Mouse (Mus musculus) lung, adult 18-20 months (tissue): Measurements from ENCODE around the gene 1700129C05Rik.
A peak's percentile ranks its signal among the peaks of the same experiment; 100 is the strongest.

Source experiments
- DNase-seq, 2 experiments: peaks; one replicate each; pipeline ENCODE4 v3.0.0; 2022; ENCODE audit warnings: mixed read lengths in 2 of 2

The 1700129C05Rik gene

DNA sequence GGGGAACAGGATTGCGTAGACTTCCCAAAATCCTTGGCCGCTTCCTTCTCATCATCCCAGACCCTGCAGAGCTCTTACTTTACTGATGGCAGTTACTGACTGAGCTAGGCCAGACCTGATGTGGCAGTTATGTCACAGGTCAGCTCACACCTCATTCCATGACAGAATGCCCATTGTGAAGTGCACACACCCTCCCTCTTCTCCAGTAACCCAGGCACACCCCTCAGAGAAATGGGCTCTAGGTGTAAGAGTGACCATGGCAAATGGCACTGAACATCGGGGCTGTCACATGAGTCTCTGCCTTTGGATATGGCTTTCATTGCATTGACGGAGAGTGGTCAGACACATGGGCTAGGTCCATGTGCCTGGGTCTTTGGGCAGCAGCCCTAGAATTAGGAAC lies at the start of gene 1700129C05Rik:
1700129C05Rik (minus strand) TSS at position 101 of the 400 bp plus-strand sequence.
- DNase-seq, result no peak

DNA sequence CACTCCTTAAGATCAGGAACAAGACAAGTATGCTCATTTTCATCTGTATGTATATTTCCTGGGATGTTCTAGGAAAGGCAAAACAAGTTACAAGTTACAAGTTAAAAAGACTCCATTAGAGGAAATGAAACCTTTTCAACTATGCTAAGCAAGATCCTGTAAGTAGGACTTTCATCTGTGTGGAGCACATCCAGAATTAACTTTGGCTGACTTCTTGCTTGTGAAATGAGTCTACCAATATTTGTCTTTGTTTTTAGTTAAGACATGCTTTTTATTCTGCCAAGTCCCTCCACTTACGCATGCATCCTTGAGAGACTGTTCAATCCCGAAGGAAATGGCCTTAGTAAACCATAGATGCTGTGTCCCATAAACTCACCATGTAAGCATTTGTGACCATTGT lies 43.4 kb upstream of the 1700129C05Rik start:
- no peak for DNase-seq

DNA sequence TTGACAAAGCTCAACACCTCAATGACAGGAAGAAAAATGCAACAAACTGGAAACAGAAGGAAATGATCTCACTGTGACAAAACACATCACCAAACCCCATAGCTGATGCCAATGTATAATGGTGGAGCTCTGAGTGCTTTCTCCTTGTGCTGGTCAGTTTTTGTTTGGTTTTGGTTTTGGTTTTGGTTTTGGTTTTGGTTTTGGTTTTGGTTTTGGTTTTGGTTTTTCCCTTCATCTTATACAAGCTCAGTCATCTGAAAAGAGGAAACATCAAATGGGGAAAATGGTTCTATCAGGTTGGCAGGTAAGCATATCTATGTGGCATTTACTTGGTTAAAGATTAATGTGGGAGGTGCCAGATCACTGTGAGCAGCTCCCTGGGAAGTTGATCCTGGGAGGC lies 42.8 kb upstream of the 1700129C05Rik start:
- DNase-seq, result no peak

DNA sequence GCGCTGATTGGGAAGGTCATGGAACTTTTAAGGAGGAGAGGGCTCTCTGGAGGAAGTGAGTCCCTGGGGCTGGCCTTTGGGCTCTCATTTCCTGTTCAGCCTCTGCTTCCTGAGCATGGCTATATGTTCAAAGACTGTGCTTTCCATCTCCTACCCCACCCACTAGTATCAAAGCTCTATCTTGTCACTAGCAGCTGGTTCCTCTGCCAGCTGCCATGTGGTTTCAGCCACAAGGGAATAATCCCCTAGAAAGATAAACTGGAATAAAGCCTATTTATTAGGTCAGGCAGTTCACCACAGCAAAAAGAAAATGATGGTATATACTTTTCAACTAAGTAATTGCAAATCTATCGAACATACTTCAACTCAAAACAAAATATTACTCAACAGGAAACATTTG lies 40.0 kb upstream of the 1700129C05Rik start:
- DNase-seq, result no peak

DNA sequence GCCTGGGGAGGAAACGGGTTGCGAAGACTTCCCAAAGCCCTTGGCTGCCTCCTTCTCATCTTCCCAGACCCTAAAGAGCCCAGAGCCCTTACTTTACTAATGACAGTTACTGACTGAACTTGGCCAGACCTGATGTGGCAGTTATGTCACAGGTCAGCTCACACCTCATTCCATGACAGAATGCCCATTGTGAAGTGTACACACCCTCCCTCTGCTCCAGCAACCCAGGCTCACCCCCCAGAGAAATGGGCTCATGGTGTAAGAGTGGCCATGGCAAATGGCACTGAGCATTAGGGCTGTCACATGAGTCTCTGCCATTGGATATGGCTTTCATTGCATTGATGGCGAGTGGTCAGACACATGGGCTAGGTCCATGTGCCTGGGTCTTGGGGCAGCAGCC lies 36.0 kb upstream of the 1700129C05Rik start, which contains the start of gene Gm5142:
Gm5142 (minus strand) TSS at position 101 of the 400 bp plus-strand sequence.
- DNase-seq, result no peak

DNA sequence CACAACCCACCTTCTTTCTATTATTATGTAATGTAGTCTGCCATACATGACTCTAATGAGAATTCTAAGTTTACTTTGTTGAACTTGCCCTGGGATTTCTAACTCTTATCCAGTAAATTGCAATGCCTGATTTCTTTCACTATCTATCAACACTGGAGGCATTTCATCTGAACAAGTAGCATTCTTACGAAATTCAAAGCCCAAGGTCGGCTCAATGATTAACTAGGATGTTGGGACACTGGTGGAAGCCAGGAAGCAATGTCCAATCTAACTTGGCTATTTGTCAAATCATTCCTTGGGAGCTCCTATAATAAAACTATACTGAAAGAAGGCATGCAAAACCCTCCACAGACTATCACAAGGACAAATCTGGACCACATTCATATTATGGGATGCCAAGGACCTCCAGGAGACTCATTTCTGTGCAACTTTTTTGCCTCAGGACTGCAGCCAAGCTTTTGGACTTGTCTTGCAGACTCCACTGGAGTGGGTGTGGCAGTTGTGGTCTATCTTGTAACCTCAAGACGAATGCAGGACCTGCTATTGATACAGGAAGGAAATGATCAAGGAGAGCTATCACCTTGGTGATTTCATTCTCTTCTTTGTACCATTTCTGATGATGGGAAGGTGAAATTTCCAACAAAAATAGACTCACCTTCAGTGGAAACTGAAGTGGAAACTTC lies 14.5 kb upstream of the 1700129C05Rik start:
- peak in 1 of 2 experiments; percentile 21 for DNase-seq

DNA sequence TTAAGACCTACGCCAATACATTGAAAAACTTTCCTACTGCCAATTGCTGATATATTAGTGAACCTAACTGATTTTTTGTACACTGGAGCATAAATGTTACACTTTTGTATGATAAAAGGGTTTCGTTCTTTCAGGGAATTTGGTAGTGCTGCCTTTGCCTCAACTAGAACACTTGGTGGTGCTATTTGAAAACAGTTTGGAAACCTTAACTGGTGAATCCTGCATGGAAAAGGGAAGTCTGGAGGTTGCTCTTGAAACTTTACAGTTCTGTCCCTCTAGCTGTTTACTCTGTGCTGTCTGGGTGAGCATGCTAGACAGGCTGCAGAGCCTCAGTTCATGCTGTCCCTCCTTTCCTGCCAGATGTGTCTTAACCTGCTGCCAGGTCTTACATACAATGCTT lies 12.9 kb upstream of the 1700129C05Rik start:
- DNase-seq, result no peak

DNA sequence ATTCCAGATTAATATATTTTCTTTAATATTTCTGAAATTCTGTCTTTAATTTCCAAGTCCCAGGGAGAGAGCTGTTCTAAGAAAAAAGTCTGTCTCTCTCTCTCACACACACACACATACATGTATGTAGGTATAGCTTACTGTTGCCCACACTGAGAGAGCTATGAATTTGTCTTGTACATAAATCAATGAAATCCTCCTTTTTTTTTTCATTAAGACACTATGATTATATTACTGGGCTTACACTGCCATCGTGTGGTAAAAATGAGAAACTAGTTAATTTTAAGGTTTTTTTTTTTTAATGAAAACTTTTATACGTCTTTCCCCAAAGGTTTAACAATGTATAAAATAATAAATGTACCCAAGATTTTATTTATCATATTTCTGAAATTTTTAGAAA lies 28.4 kb downstream of the 1700129C05Rik start:
- DNase-seq, result no peak

DNA sequence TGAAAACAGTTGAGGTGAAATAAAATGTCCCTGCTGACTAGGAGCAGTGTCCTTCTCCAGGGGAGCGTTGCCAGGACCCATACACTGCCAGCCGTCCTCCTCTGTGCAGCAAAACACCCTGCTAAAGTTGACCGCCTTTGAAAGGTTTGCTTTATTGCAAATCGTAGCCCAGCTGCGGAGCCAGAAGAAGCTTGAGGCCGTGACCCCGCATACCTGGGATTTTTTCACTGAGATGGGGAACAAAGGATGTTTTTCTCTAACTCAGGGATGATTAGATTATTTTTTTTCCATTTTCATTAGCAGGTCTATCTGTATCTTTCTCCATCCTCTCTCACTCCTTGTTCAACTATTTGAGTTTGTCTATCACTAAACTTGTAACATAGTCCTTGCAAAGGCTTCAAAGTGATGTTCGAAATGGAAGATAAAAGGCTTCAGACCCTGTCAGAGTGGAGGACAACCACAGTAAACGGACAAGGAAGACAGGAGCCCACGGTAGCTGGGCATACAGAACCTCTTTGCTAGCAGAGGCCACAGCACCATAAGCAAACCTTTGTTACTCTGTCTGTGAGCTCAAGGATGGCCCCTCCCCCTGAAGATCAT lies 38.6 kb downstream of the 1700129C05Rik start:
- DNase-seq, result no peak

DNA sequence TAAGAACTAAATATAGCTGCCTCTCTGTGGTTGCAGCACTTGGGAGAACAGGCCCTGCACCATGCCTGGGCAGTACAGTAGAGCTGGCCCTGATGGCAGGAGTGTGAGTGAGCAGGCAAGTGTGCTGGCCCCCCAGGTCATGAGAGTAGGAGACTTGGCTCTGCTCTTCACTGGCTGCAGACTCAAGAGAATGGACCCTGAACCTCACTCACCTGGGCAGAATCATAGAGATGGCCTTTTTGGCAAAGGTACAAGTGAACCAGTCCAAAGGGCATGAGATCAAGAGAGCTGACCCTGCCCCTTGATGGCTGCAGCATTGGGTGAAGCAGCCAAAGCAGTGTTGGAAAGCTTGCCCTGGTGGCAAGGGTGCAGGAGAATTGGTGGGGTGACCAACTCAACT lies 49.1 kb downstream of the 1700129C05Rik start:
- no peak for DNase-seq

DNA sequence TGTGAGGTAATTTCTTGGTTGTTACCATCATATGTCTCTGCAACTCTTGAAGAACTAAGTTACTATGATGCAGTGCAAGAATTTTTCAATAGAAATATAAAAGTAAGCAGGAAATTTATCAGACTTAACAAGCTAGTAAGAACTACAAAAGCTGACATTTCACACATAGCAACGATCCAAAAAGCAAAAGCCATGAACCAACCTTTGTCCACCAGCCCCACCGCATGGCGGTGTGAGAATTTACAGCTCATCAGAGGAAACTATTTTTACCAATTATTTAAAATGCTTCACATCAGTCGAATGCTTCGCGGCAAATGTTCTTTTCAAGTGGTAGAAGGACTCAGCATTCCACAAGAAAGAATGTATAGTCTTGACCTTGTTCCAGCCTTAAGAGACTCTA lies 58.3 kb downstream of the 1700129C05Rik start:
- peak in 1 of 2 experiments; percentile 10 for DNase-seq
